In genomic region chr7:142359129-142359528, GRCm38 (mm10) we compare ENCODE assay signal across 36 mouse cellular contexts. TPM values are rescaled to one million over a fixed set of nuclear protein-coding genes. Genes with fewer than 3 reads are reported as not detected.
DNase-seq lines count a peak whose midpoint lies in the region; ATAC-seq lines count a peak whose summit lies in the region.
"Had no signal": no experiment of that assay in that cellular context is flagged by ENCODE, and none has a peak within 500 bp of the region (broad histone marks: within the 10 kb centered on the region; RNA-seq: fewer than 3 reads in every experiment).

No protein-coding gene starts in this region.

- H3K9ac ChIP-seq in liver, embryonic 13.5 days: no peak overlapping the region
- H3K9ac ChIP-seq in liver, embryonic 11.5 days (ENCODE audit: low read depth, low read length): no peak overlapping the region
- H3K9ac ChIP-seq: embryonic facial prominence, embryonic 13.5 days; forebrain, postnatal 0 days; hindbrain, embryonic 15.5 days; limb, embryonic 15.5 days; liver, postnatal 0 days; midbrain, embryonic 15.5 days; neural tube, embryonic 15.5 days had no signal

- no peaks in the 10 kb centered on the region for H3K9me3 ChIP-seq in liver, embryonic 13.5 days (replicated peaks)
- H3K9me3 ChIP-seq in liver, embryonic 11.5 days (ENCODE audit: control insufficient read depth, low read length): no peaks in the 10 kb centered on the region
- H3K9me3 ChIP-seq in limb, embryonic 10.5 days (replicated peaks): no peaks in the 10 kb centered on the region
- H3K9me3 ChIP-seq: embryonic facial prominence, embryonic 13.5 days; hindbrain, embryonic 10.5 days; hindbrain, embryonic 15.5 days; limb, embryonic 15.5 days; midbrain, embryonic 15.5 days; neural tube, embryonic 15.5 days had no signal

- H3K27me3 ChIP-seq in liver, embryonic 13.5 days: no peaks in the 10 kb centered on the region
- 0 out of 2 replicates have a peak, but pooled peaks cover 3% of the 10 kb centered on the region for H3K27me3 ChIP-seq in liver, embryonic 11.5 days (replicated peaks; ENCODE audit: control insufficient read depth, insufficient read depth, low read length)
- H3K27me3 ChIP-seq in limb, embryonic 10.5 days (ENCODE audit: low read depth, poor library complexity, severe bottlenecking): no peaks in the 10 kb centered on the region
- H3K27me3 ChIP-seq: hindbrain, embryonic 15.5 days; limb, embryonic 15.5 days; midbrain, embryonic 15.5 days; neural tube, embryonic 15.5 days had no signal

- H3K4me2 ChIP-seq in liver, embryonic 13.5 days: no peak overlapping the region
- H3K4me2 ChIP-seq in liver, embryonic 11.5 days: no peak overlapping the region
- H3K4me2 ChIP-seq: embryonic facial prominence, embryonic 13.5 days; hindbrain, embryonic 15.5 days; limb, embryonic 15.5 days; midbrain, embryonic 15.5 days; neural tube, embryonic 15.5 days had no signal

- no peak for ATAC-seq in liver, embryonic 13.5 days (ENCODE audit: low read depth)
- ATAC-seq in liver, embryonic 11.5 days (replicated peaks; ENCODE audit: low FRiP score): no peak
- ATAC-seq: forebrain, postnatal 0 days; inflammation-experienced regulatory T-cells, adult 6 months; liver, postnatal 0 days; midbrain, embryonic 15.5 days had no signal

- H3K27ac ChIP-seq in liver, embryonic 13.5 days: peak overlapping the region; percentile 40
- no peak overlapping the region for H3K27ac ChIP-seq in liver, embryonic 11.5 days (ENCODE audit: low read depth, low read length)
- H3K27ac ChIP-seq in limb, embryonic 10.5 days: 0 out of 2 replicates have a peak overlapping the region, but pooled peaks have one; percentile 3
- H3K27ac ChIP-seq: embryonic facial prominence, embryonic 13.5 days; heart, adult 2 months; hindbrain, embryonic 15.5 days; kidney, postnatal 0 days; limb, embryonic 15.5 days; macrophage; midbrain, embryonic 15.5 days; neural tube, embryonic 15.5 days had no signal

- peaks cover 39% of the 10 kb centered on the region for H3K4me1 ChIP-seq in liver, embryonic 13.5 days (replicated peaks)
- peaks cover 20% of the 10 kb centered on the region for H3K4me1 ChIP-seq in liver, embryonic 11.5 days (replicated peaks; ENCODE audit: control insufficient read depth, insufficient read depth, low read length)
- peaks cover 14% of the 10 kb centered on the region for H3K4me1 ChIP-seq in limb, embryonic 10.5 days
- H3K4me1 ChIP-seq: hindbrain, embryonic 15.5 days; limb, embryonic 15.5 days; midbrain, embryonic 15.5 days; neural tube, embryonic 15.5 days had no signal

- 66% methylated on average over 8 of the region's 8 CpGs for WGBS in liver, embryonic 13.5 days (ENCODE audit: insufficient replicate concordance)
- 61% methylated on average over 8 of the region's 8 CpGs for WGBS in liver, embryonic 11.5 days
- WGBS in limb, embryonic 10.5 days: 73% methylated on average over 8 of the region's 8 CpGs

- no peak overlapping the region for H3K4me3 ChIP-seq in liver, embryonic 13.5 days (replicated peaks)
- H3K4me3 ChIP-seq in liver, embryonic 11.5 days (ENCODE audit: low read depth, low read length): no peak overlapping the region
- H3K4me3 ChIP-seq in limb, embryonic 10.5 days: no peak overlapping the region
- H3K4me3 ChIP-seq: embryonic facial prominence, embryonic 13.5 days; heart, adult 2 months; hindbrain, embryonic 10.5 days; hindbrain, embryonic 15.5 days; limb, embryonic 15.5 days; midbrain, embryonic 15.5 days; neural tube, embryonic 15.5 days had no signal

- H3K36me3 ChIP-seq in liver, embryonic 13.5 days: no peaks in the 10 kb centered on the region
- no peaks in the 10 kb centered on the region for H3K36me3 ChIP-seq in liver, embryonic 11.5 days (ENCODE audit: control insufficient read depth, insufficient read depth, low read length)
- H3K36me3 ChIP-seq in limb, embryonic 10.5 days: no peaks in the 10 kb centered on the region
- H3K36me3 ChIP-seq: embryonic facial prominence, embryonic 13.5 days; hindbrain, embryonic 10.5 days; hindbrain, embryonic 15.5 days; limb, embryonic 15.5 days; midbrain, embryonic 15.5 days; neural tube, embryonic 15.5 days had no signal

- DNase-seq in cerebellum, adult 9-10 months: peak; percentile 26
- no peak for DNase-seq in cerebellum, adult 11 months
- no peak for DNase-seq in liver, embryonic 13.5 days
- DNase-seq in liver, embryonic 11.5 days (ENCODE audit: low spot score): no peak
- peak; percentile 78 for DNase-seq in 416B (ENCODE audit: low read depth)
- DNase-seq in limb, embryonic 10.5 days (ENCODE audit: low spot score): no peak
- no peak for DNase-seq in kidney, adult 8-10 months
- DNase-seq: adrenal gland, postnatal 25 days; B cell, adult 2 months; cerebellum, adult 2 months; cerebellum, postnatal 36 days; forebrain, postnatal 0 days; heart, adult 2 months; heart, postnatal 14 days; kidney, adult 2 months; kidney, postnatal 4 days; layer of hippocampus, postnatal 36 days; left cerebral cortex, postnatal 4 days; liver, postnatal 0 days; right cerebral cortex, adult 18-20 months; spleen, adult 18-20 months; thymus, postnatal 4 days had no signal

RNA-seq across cellular contexts. Expression of gene Ifitm10, which starts 14.4 kb away (rescaled TPM):
- 1.5 and 1.8 TPM in 2 replicates for polyA plus RNA-seq in liver, embryonic 13.5 days (2015; fragmentation: Nextera tagmentation; extraction: Ambion mirVana)
- 1.8 and 2.4 TPM in 2 replicates for polyA plus RNA-seq in liver, embryonic 11.5 days (2014; fragmentation: Nextera tagmentation; extraction: Ambion mirVana)
- polyA plus RNA-seq in limb, embryonic 10.5 days (2016; fragmentation: Nextera tagmentation; extraction: Ambion mirVana): 0.53 and 0.73 TPM in 2 replicates
- polyA plus RNA-seq: macrophage; testis, adult 2 months had no signal

RNA-seq across cellular contexts. Expression of gene Gm49369, which starts 23.3 kb away (rescaled TPM):
- 0.61 TPM in 1 of 2 replicates, not detected in the other for polyA plus RNA-seq in liver, embryonic 13.5 days (2015; fragmentation: Nextera tagmentation; extraction: Ambion mirVana)
- polyA plus RNA-seq in liver, embryonic 11.5 days (2014; fragmentation: Nextera tagmentation; extraction: Ambion mirVana): not detected in 2 replicates
- 0.63 and 1.1 TPM in 2 replicates for polyA plus RNA-seq in limb, embryonic 10.5 days (2016; fragmentation: Nextera tagmentation; extraction: Ambion mirVana)
- polyA plus RNA-seq: embryonic facial prominence, embryonic 13.5 days; forebrain, embryonic 11.5 days; forebrain, postnatal 0 days; heart, adult 2 months; heart, embryonic 14.5 days; kidney, postnatal 0 days; limb, embryonic 15.5 days; liver, postnatal 0 days; neural tube, embryonic 15.5 days; testis, adult 2 months had no signal

RNA-seq across cellular contexts. Expression of gene Ctsd, which starts 28.7 kb away (rescaled TPM):
- 297 and 306 TPM in 2 replicates for polyA plus RNA-seq in liver, embryonic 13.5 days (2015; fragmentation: Nextera tagmentation; extraction: Ambion mirVana)
- polyA plus RNA-seq in liver, embryonic 11.5 days (2014; fragmentation: Nextera tagmentation; extraction: Ambion mirVana): 316 and 340 TPM in 2 replicates
- polyA plus RNA-seq in limb, embryonic 10.5 days (2016; fragmentation: Nextera tagmentation; extraction: Ambion mirVana): 121 and 132 TPM in 2 replicates

RNA-seq across cellular contexts. Expression of gene Krtap5-4, which starts 55.8 kb away (rescaled TPM):
- polyA plus RNA-seq in liver, embryonic 13.5 days (2015; fragmentation: Nextera tagmentation; extraction: Ambion mirVana): not detected in 2 replicates
- polyA plus RNA-seq in liver, embryonic 11.5 days (2014; fragmentation: Nextera tagmentation; extraction: Ambion mirVana): not detected in 2 replicates
- not detected in 2 replicates for polyA plus RNA-seq in limb, embryonic 10.5 days (2016; fragmentation: Nextera tagmentation; extraction: Ambion mirVana)
- polyA plus RNA-seq: cerebellum, adult 2 months; embryonic facial prominence, embryonic 13.5 days; forebrain, embryonic 11.5 days; forebrain, postnatal 0 days; heart, adult 2 months; hindbrain, embryonic 10.5 days; hindbrain, embryonic 15.5 days; inflammation-experienced regulatory T-cells, adult 6 months; kidney, adult 2 months; kidney, postnatal 0 days; limb, embryonic 15.5 days; liver, postnatal 0 days; lung, embryonic 16.5 days; macrophage; midbrain, embryonic 15.5 days; neural tube, embryonic 15.5 days; testis, adult 2 months; thymus, postnatal 0 days had no signal

Comparison
In these comparisons a context has a peak if more than half of its experiments do, and no peak if none do; other contexts are left out.
1. DNase-seq: peak in cerebellum, adult 9-10 months (single experiment) and 416B (single experiment); none in cerebellum, adult 11 months (single experiment), liver, embryonic 13.5 days (single experiment), liver, embryonic 11.5 days (single experiment), limb, embryonic 10.5 days (single experiment) and kidney, adult 8-10 months (0 of 2).